Mouse (Mus musculus): ENCODE measurements around the gene Pdhx.

The Pdhx gene

DNA sequence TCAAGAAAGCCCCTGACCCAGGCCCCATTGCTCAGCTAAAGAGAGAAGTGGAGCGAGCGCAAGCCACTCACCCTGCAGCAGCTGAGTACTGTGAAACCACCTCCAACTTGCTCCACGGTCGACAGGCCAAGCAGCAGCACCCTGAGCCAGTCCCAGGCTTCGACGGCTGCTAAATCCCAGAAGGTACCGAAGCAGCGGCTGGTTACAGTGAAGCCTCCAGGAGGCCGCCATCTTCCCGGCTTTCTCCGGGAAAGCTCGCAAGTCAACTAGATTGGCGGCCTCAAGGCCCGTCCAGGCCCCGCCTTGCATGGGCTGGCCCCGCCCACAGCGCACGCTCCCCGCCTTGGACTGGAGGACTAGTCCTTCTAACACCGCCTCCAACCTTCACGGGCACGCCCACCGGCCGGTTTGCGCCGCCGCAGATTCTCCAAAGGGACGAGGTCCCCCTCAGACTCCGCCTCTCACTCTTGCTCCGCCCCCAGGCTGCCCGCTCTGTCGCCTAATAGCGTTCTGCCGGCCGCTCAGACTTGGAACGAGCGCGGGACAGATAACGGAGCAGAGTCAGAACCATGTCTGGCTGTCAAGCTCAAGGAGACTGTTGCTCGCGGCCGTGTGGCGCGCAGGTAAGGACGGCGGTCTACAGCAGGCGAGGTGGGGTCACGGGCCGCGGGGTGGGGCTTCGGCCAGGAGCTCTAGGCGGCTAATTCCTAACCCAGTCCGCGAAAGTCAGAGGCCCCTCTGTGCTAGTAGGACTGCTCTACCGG is at the start of gene Pdhx, which contains the start of gene Apip:
TSS of gene Pdhx (minus strand) at position 295 of the 764 bp plus-strand sequence.
TSS of gene Apip (plus strand) at position 457 of the 764 bp plus-strand sequence.
- peak; percentile 100 for DNase-seq

DNA sequence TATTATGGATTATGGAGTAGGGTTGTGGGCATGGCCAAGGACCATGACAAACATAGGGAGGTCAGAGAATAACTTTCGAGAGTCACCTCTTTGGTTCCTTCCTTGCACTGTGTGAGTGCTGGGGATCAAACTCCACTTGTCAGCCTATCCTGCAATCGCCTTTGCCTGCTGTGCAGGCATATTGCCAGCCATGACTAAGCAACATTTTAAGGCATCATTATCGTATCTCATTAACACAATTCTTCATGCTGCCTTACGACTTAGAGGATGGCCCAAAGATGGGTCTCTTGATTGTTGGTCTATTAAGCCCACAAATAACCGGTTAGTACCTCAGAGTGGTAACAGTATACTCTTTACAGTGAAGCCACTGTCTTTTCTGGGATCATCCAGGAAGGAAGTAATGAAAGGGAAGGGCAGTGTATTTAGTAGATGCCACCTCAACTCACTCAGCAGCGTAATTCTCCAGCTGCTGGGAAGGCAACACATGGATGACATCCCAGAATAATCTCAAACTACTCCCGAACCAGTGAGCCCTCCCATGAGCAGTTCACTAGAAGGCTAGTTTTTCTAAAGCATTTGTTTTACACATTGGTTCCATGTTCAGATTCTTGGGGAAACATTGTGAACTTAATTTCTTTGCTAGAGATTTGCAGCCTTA is 46.0 kb upstream of the Pdhx start:
- DNase-seq = no peak

DNA sequence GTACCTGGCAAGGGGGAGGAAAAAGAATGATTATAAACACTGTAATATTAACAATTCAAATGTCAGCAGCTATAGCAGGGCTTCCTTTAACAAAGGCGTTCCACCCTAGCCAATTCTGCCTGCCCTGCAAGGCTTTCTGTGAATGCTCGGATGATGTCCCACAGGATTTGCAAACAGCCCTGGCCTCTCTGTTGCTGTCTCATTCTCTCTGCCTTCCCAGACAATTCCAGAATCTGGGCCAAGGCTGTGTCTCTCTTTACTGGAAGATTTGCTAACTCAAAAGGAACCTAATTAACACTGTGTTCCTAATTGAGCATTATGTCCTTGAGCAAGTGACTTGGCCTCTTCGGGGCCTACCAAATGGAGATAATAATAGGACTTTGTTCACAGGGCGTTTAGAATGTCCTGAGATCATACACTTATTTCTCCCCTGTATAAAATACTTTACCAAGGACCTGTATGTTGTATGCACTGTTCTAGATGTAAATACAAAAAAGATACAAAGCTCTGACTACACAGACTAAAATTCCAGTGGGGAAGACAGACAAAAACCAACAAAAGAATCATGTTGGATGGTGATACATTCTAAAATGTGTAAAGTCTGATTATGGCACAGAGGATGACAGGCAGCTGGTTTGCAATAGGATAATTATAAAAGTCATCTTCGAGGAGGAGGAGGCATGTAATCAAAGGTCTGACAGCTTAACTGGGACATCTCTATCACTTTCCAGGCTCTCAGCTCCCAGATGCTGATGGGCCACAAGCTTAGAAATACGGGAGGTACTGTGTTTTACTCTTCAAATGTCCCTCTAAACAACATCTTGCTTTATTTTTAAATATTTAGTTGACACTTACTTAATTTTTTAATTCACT is 45.2 kb upstream of the Pdhx start:
- DNase-seq = no peak

DNA sequence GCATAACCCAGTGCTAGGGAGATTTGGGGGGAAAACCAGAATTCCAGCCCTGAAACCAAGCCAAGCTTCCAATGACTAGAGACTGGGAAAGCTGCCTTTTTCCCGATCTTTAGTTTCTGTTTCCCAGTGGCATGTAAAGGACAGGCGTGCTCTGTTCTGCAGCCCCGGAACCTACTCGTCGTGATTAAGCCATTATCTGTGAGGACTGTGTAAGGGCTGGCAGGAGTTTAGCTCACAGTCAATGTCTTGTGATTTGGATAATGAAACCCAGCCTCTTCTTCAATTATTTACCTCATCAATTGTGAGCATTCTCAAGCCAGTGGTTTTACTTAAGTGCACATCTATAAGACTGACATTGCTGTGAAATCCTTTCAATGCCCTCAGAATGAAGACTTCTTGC is 43.9 kb upstream of the Pdhx start:
- no peak for DNase-seq

- no peak for DNase-seq
Observed at GRCm38 (mm10) chr2:103111669-103112068, 38.4 kb upstream of the Pdhx start.

GRCm38 (mm10) chr2:103106172-103106571 is 32.9 kb upstream of the Pdhx start:
- no peak for DNase-seq

GRCm38 (mm10) chr2:103102595-103102994 is 29.3 kb upstream of the Pdhx start:
- DNase-seq = no peak

- no peak for DNase-seq
Observed at GRCm38 (mm10) chr2:103089521-103089920, 16.2 kb upstream of the Pdhx start.

DNA sequence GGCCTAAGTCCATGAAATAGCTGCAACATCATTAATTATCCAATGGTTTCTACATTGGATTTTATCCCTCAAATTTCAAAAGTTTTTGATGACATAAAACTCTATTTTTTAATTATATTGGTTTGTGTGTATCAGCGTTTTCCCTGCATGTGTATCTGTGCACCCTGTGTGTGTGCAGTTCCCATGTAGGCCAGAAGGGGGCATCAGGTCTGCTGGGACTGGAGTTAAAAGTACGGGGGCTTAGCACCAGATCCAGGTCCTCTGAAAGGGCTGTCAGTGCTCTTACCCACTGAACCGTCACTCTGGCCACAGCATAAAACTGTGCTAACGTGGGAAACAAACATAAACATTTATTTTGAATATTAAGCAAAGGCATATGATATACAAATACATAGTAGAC is 14.8 kb upstream of the Pdhx start:
- DNase-seq = no peak

GRCm38 (mm10) chr2:103086432-103086831 is 13.1 kb upstream of the Pdhx start:
- DNase-seq = peak; percentile 26

GRCm38 (mm10) chr2:103085633-103086032 is 12.3 kb upstream of the Pdhx start:
- DNase-seq = no peak

DNA sequence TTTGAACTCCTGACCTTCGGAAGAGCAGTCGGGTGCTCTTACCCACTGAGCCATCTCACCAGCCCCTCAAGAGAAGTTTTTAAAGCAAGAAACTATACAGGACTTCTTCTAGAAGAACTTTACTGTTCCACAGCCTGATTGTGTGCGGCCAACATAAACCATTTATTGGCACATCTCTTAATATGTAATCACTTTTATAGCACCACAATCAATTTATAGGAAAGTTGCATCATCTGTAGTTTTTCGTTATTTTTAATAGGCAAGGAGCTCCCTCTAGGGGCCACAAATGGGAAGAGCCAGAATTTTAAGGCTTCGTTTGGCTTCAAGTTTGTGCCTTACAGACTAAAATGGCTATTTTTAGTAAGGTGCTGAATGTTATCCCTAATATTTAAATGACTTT is 11.1 kb upstream of the Pdhx start:
- DNase-seq = peak; percentile 27

GRCm38 (mm10) chr2:103082853-103083252 is 9.5 kb upstream of the Pdhx start:
- DNase-seq = no peak

- DNase-seq = no peak
Observed at GRCm38 (mm10) chr2:103081706-103082105, 8.4 kb upstream of the Pdhx start.

GRCm38 (mm10) chr2:103081117-103081516 is 7.8 kb upstream of the Pdhx start:
- no peak for DNase-seq

GRCm38 (mm10) chr2:103070586-103070985 is 2.7 kb downstream of the Pdhx start:
- no peak for DNase-seq

- no peak for DNase-seq
Observed at GRCm38 (mm10) chr2:103069752-103070405, 3.4 kb downstream of the Pdhx start.

- no peak for DNase-seq
Observed at GRCm38 (mm10) chr2:103068602-103069001, 4.7 kb downstream of the Pdhx start.

- no peak for DNase-seq
Observed at GRCm38 (mm10) chr2:103067552-103068207, 5.6 kb downstream of the Pdhx start.

- DNase-seq = no peak
Observed at GRCm38 (mm10) chr2:103066683-103067551, 6.4 kb downstream of the Pdhx start.

- DNase-seq = peak; percentile 46
Observed at GRCm38 (mm10) chr2:103062865-103063264, 10.4 kb downstream of the Pdhx start.

Measured in cerebellum, adult 8-10 months (tissue).